Mouse (Mus musculus) midbrain, embryonic 16.5 days (tissue): ENCODE measurements around the gene Lzts2. TPM values are rescaled to one million over a fixed set of nuclear protein-coding genes. Genes with fewer than 3 reads are reported as not detected.

Source experiments
- ATAC-seq: fragments of 200-750 bp; cut with Nextera tagmentation; 2 replicates; pipeline ENCODE4 v1.8.0; 2017; ENCODE audit warnings: moderate TSS enrichment
- H3K27ac ChIP-seq: fragments of 300-500 bp; sonication (generic); 2 replicates; pipeline ENCODE4 v1.5.1; 2014; ENCODE audit warnings: mild to moderate bottlenecking, low read length, mixed read lengths
- H3K27me3 ChIP-seq: fragments of 300-500 bp; sonication (generic); 2 replicates; pipeline ENCODE4 v1.6.1; 2014; ENCODE audit warnings: low read depth, low read length, mixed read lengths; ENCODE audit not compliant: control insufficient read depth, insufficient read depth
- H3K36me3 ChIP-seq: fragments of 300-500 bp; sonication (generic); 2 replicates; pipeline ENCODE4 v1.6.1; 2014; ENCODE audit warnings: mild to moderate bottlenecking, low read length, moderate library complexity, mixed read lengths; ENCODE audit not compliant: control insufficient read depth, insufficient read depth
- H3K4me1 ChIP-seq: fragments of 300-500 bp; sonication (generic); 2 replicates; pipeline ENCODE4 v1.6.1; 2014; ENCODE audit warnings: mild to moderate bottlenecking, low read length, mixed read lengths; ENCODE audit not compliant: control insufficient read depth, insufficient read depth
- H3K4me2 ChIP-seq: fragments of 300-500 bp; sonication (generic); 2 replicates; pipeline ENCODE4 v1.6.1; 2014; ENCODE audit warnings: mild to moderate bottlenecking, low read length, mixed read lengths
- H3K4me3 ChIP-seq: fragments of 300-500 bp; sonication (generic); 2 replicates; pipeline ENCODE4 v1.5.1; 2014; ENCODE audit warnings: low read depth, mild to moderate bottlenecking, low read length, moderate library complexity, mixed read lengths
- H3K9ac ChIP-seq: fragments of 300-500 bp; sonication (generic); 2 replicates; pipeline ENCODE4 v1.6.1; 2014; ENCODE audit warnings: low read depth, low read length, mixed read lengths
- H3K9me3 ChIP-seq: fragments of 300-500 bp; sonication (generic); replicated peaks from 2 replicates; pipeline ENCODE4 v1.6.1; 2014; ENCODE audit warnings: mild to moderate bottlenecking, low read length, mixed read lengths; ENCODE audit not compliant: control insufficient read depth, poor library complexity, severe bottlenecking
- WGBS: fragments of 180-500 bp; shearing (Covaris S2); extraction: QIAGEN DNeasy Blood & Tissue Kit; methylation state at CpG from one replicate; pipeline ENCODE4 v1.1.7; 2014; 5-methylcytosine and 5-hydroxymethylcytosine counted together
- polyA plus RNA-seq: library from polyadenylated mRNA; unstranded; fragments of >200 nt; fragmentation: Nextera tagmentation; extraction: Ambion mirVana; gene quantifications from 2 replicates; pipeline ENCODE4 v1.2.1, GENCODE M21; 2015

Gene Lzts2
- polyA plus RNA-seq, 1 experiment from 2014 or later, result 15.5 TPM

GRCm38 (mm10) chr19:44992712-44993111, 21.5 kb upstream of the Lzts2 start:
- no peak overlapping the region for H3K4me3 ChIP-seq
- 74% methylated on average over 7 of the region's 7 CpGs for WGBS
- H3K36me3 ChIP-seq, result peaks cover 10% of the 10 kb centered on the region
- H3K27me3 ChIP-seq, result no peaks in the 10 kb centered on the region
- H3K9me3 ChIP-seq, result no peaks in the 10 kb centered on the region
- H3K4me2 ChIP-seq, result no peak overlapping the region
- peaks cover 16% of the 10 kb centered on the region for H3K4me1 ChIP-seq
- no peak overlapping the region for H3K27ac ChIP-seq
- ATAC-seq, result no peak
- H3K9ac ChIP-seq, result no peak overlapping the region

DNA sequence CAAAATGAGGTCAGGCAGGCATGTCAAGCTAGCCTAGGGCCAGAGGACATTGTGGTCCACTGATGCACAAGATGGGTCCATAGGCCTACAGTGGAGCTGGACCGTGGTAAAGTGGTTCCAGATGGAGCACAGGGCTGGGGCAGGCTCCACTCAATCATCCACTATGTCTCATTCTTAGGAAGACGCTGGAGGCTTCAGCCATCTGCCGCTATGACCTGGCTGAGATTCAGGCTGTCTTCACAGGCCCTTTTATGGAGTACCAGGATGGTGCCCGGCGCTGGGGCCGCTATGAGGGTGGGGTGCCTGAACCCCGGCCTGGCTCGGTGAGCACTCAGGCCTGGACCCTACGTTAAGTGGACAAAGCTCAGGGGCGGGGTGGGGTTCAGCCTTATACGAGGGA, 16.4 kb upstream of the Lzts2 start:
- Histone ChIP-seq H3K4me3 (no peak overlapping the region), H3K4me1 (no peaks in the 10 kb centered on the region), H3K9me3 (no peaks in the 10 kb centered on the region), H3K36me3 (peaks cover 40% of the 10 kb centered on the region), H3K27ac (no peak overlapping the region), H3K4me2 (no peak overlapping the region), H3K9ac (no peak overlapping the region), H3K27me3 (no peaks in the 10 kb centered on the region)
- WGBS, result 88% methylated on average over 11 of the region's 11 CpGs
- no peak for ATAC-seq

GRCm38 (mm10) chr19:44999647-45000046, 14.6 kb upstream of the Lzts2 start:
- no peaks in the 10 kb centered on the region for H3K4me1 ChIP-seq
- no peak overlapping the region for H3K4me3 ChIP-seq
- peaks cover 42% of the 10 kb centered on the region for H3K36me3 ChIP-seq
- ATAC-seq, result no peak
- no peak overlapping the region for H3K27ac ChIP-seq
- H3K9ac ChIP-seq, result no peak overlapping the region
- 87% methylated on average over 8 of the region's 8 CpGs for WGBS
- H3K9me3 ChIP-seq, result no peaks in the 10 kb centered on the region
- H3K27me3 ChIP-seq, result no peaks in the 10 kb centered on the region
- no peak overlapping the region for H3K4me2 ChIP-seq

GRCm38 (mm10) chr19:45002301-45002700, 11.9 kb upstream of the Lzts2 start:
- no peak for ATAC-seq
- Histone ChIP-seq H3K4me2 (no peak overlapping the region), H3K9me3 (no peaks in the 10 kb centered on the region), H3K27me3 (no peaks in the 10 kb centered on the region), H3K4me3 (no peak overlapping the region), H3K27ac (no peak overlapping the region), H3K4me1 (peaks cover 13% of the 10 kb centered on the region), H3K36me3 (peaks cover 39% of the 10 kb centered on the region), H3K9ac (no peak overlapping the region)
- WGBS, result 67% methylated on average over 3 of the region's 3 CpGs

- ATAC-seq, result no peak
- Histone ChIP-seq H3K9ac (no peak overlapping the region; the same call in 1 of the 2 replicates), H3K4me3 (no peak overlapping the region), H3K9me3 (no peaks in the 10 kb centered on the region), H3K36me3 (peaks cover 23% of the 10 kb centered on the region), H3K27me3 (no peaks in the 10 kb centered on the region), H3K27ac (no peak overlapping the region), H3K4me2 (no peak overlapping the region), H3K4me1 (peaks cover 15% of the 10 kb centered on the region)
- WGBS, result 84% methylated on average over 7 of the region's 7 CpGs
These were observed 10.3 kb upstream of the Lzts2 start for GRCm38 (mm10) chr19:45003740-45004516.

DNA sequence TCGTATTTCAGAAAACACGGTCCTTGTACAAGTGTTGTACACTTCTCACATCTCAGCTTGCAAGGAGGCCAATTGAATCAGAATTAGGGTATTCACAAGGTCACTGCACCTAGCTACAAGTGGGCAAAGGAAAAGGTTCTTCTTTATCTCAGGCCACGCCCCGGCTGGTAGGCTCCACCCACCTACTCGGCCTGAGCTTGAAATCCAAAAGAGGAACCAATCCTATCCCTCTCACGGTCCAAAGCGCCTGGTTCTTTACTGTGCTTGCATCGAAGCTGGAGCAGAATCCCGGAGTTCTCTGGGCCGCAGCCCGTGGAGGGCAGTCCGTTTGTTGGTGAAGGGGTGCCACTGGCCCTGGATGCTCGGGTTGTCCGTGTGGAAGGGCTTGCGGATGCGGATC, 8.8 kb upstream of the Lzts2 start, which contains the start of gene Twnk:
Gene Twnk (plus strand): TSS at position 220 of the 400 bp plus-strand sequence.
- peaks cover 19% of the 10 kb centered on the region for H3K36me3 ChIP-seq
- WGBS, result 8% methylated on average over 16 of the region's 16 CpGs
- H3K4me1 ChIP-seq, result peaks cover 15% of the 10 kb centered on the region

DNA sequence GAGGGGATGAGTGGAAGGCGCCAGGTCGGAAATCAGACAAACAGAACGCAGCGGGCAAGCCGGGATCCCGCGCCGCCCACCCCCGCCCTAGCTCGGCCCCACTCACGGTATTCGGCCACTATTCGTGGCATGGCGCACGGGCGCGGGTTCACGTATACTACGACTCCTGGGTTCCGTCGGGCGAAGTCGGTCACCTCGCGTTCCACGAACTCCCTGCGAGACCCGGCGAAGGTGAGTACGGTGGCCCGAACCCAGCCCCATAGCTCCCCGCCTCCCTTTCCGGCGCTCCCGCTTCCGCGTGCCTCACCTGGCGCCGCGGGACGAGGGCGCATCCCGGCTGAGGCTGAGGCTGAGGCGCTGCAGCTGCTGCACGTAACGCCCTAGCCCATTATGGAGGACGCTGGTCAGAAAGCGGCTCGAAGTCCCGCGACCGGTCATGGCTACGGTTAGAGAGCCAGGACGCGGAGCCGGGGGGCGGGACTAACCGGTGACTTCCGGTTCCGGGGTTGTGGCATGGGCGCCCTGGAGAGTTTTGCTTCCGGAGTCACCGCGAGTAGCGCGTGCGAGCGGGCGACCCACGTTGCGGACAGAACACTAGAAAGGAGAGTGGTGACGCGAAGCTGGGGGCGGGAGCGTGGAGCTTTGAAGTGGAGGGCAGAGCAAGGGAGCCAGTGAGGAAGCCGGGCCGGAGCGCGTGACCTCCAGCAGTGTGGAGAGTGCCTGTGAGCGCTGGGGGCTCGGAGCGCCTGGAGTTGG, 8.1 kb upstream of the Lzts2 start, which contains the start of gene Mrpl43:
Gene Mrpl43 (minus strand): TSS at position 486 of the 756 bp plus-strand sequence.
- Histone ChIP-seq H3K9ac (peak within 1 kb of the TSS; percentile 91), H3K27me3 (no peaks in the 10 kb centered on the region), H3K4me1 (peaks cover 15% of the 10 kb centered on the region), H3K36me3 (peaks cover 14% of the 10 kb centered on the region), H3K27ac (peak within 1 kb of the TSS; percentile 87), H3K4me2 (peak within 1 kb of the TSS; percentile 87), H3K4me3 (peak within 1 kb of the TSS; percentile 94), H3K9me3 (no peaks in the 10 kb centered on the region)
- WGBS, result under 1% methylated on average over 77 of the region's 82 CpGs
- peak; percentile 93 for ATAC-seq

More for the DNA sequence above, 8.8 kb upstream of the Lzts2 start, which contains the start of gene Twnk:
- H3K9me3 ChIP-seq, result no peaks in the 10 kb centered on the region
- peak within 1 kb of the TSS; percentile 91 for H3K9ac ChIP-seq
- no peak for ATAC-seq
- peak within 1 kb of the TSS; percentile 87 for H3K4me2 ChIP-seq
- H3K4me3 ChIP-seq, result peak within 1 kb of the TSS; percentile 94
- no peaks in the 10 kb centered on the region for H3K27me3 ChIP-seq
- H3K27ac ChIP-seq, result peak within 1 kb of the TSS; percentile 87

DNA sequence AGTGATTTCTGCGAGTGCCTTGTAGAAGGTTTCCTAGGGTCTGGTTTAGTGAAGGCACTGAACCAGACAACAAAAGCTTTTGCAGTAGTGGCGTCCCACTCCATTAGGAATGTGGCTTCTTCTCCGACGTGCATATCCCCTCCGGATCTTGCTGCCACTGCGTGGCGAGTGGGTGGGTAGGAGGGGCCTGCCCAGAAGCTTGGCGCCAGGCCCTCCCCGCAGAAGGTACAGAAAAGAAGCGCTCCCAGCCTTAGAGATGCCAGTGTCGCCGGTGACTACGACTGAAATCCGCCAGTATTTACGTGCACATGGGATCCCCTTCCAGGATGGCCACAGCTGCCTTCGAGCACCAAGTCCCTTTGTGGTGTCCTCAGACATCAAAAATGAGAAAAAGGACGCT, 7.2 kb upstream of the Lzts2 start:
- H3K36me3 ChIP-seq, result peaks cover 14% of the 10 kb centered on the region
- peak overlapping the region; percentile 91 for H3K9ac ChIP-seq
- H3K9me3 ChIP-seq, result no peaks in the 10 kb centered on the region
- no peak for ATAC-seq
- H3K27me3 ChIP-seq, result no peaks in the 10 kb centered on the region
- H3K4me3 ChIP-seq, result peak overlapping the region; percentile 94
- H3K4me2 ChIP-seq, result peak overlapping the region; percentile 87
- H3K27ac ChIP-seq, result peak overlapping the region; percentile 87
- peaks cover 15% of the 10 kb centered on the region for H3K4me1 ChIP-seq
- WGBS, result 41% methylated on average over 17 of the region's 17 CpGs
